Mouse (Mus musculus) forebrain, embryonic 12.5 days (tissue): ENCODE measurements at regions not wholly inside any gene's neighbourhood (a gene's known extent, or its start where the extent isn't known, plus 50 kb on each side); places are given as distances from the start of the nearest gene placed in this dataset.

Experiments used
- ATAC-seq: fragments of 200-750 bp; cut with Nextera tagmentation; 2 replicates; pipeline ENCODE4 v1.8.0; 2017; ENCODE audit warnings: moderate TSS enrichment; ENCODE audit not compliant: low FRiP score
- H3K27ac ChIP-seq: fragments of 300-500 bp; sonication (generic); 2 replicates; pipeline ENCODE4 v1.5.1; 2016; ENCODE audit warnings: mild to moderate bottlenecking
- H3K27me3 ChIP-seq: fragments of 300-500 bp; sonication (generic); 2 replicates; pipeline ENCODE4 v1.6.1; 2016; ENCODE audit warnings: mild to moderate bottlenecking
- H3K36me3 ChIP-seq: fragments of 300-500 bp; sonication (generic); replicated peaks from 2 replicates; pipeline ENCODE4 v1.6.1; 2016; ENCODE audit warnings: mild to moderate bottlenecking
- H3K4me1 ChIP-seq: fragments of 300-500 bp; sonication (generic); 2 replicates; pipeline ENCODE4 v1.6.1; 2016
- H3K4me2 ChIP-seq: fragments of 300-500 bp; sonication (generic); 2 replicates; pipeline ENCODE4 v1.6.1; 2016; ENCODE audit warnings: mild to moderate bottlenecking, moderate library complexity
- H3K4me3 ChIP-seq: fragments of 300-500 bp; sonication (generic); replicated peaks from 2 replicates; pipeline ENCODE4 v1.5.1; 2016; ENCODE audit warnings: mild to moderate bottlenecking
- H3K9ac ChIP-seq: fragments of 300-500 bp; sonication (generic); 2 replicates; pipeline ENCODE4 v1.6.1; 2016; ENCODE audit warnings: mild to moderate bottlenecking
- H3K9me3 ChIP-seq: fragments of 300-500 bp; sonication (generic); 2 replicates; pipeline ENCODE4 v1.6.1; 2016
- WGBS: fragments of 180-500 bp; shearing (Covaris S2); methylation state at CpG from one replicate; pipeline ENCODE4 v1.1.7; 2016; 5-methylcytosine and 5-hydroxymethylcytosine counted together

GRCm38 (mm10) chr9:30810290-30810689 is 112.0 kb downstream of the Adamts15 start:
- Histone ChIP-seq H3K27ac (no peak overlapping the region), H3K36me3 (no peaks in the 10 kb centered on the region), H3K9ac (no peak overlapping the region), H3K4me1 (0 out of 2 replicates have a peak, but pooled peaks cover 4% of the 10 kb centered on the region), H3K9me3 (no peaks in the 10 kb centered on the region), H3K4me3 (no peak overlapping the region), H3K4me2 (no peak overlapping the region), H3K27me3 (no peaks in the 10 kb centered on the region)
- WGBS = 64% methylated on average over 4 of the region's 4 CpGs
- no peak for ATAC-seq

GRCm38 (mm10) chr9:30808863-30809491 is 113.3 kb downstream of the Adamts15 start:
- no peaks in the 10 kb centered on the region for H3K27me3 ChIP-seq
- H3K4me3 ChIP-seq = no peak overlapping the region
- no peaks in the 10 kb centered on the region for H3K36me3 ChIP-seq
- 0 out of 2 replicates have a peak, but pooled peaks cover 4% of the 10 kb centered on the region for H3K4me1 ChIP-seq
- no peak overlapping the region for H3K4me2 ChIP-seq
- no peak overlapping the region for H3K9ac ChIP-seq
- ATAC-seq = no peak
- no peak overlapping the region for H3K27ac ChIP-seq
- H3K9me3 ChIP-seq = no peaks in the 10 kb centered on the region
- WGBS = 90% methylated on average over 11 of the region's 11 CpGs

- no peak overlapping the region for H3K4me2 ChIP-seq
- ATAC-seq = no peak
- H3K9me3 ChIP-seq = no peaks in the 10 kb centered on the region
- 88% methylated on average over 10 of the region's 10 CpGs for WGBS
- no peak overlapping the region for H3K9ac ChIP-seq
- H3K4me3 ChIP-seq = no peak overlapping the region
- H3K27me3 ChIP-seq = no peaks in the 10 kb centered on the region
- no peaks in the 10 kb centered on the region for H3K36me3 ChIP-seq
- no peak overlapping the region for H3K27ac ChIP-seq
- no peaks in the 10 kb centered on the region for H3K4me1 ChIP-seq
Measured at GRCm38 (mm10) chr9:30803755-30804532, 118.3 kb downstream of the Adamts15 start.

GRCm38 (mm10) chr9:30802826-30803225 is 119.4 kb downstream of the Adamts15 start:
- H3K9me3 ChIP-seq = no peaks in the 10 kb centered on the region
- no peak overlapping the region for H3K4me3 ChIP-seq
- no peak for ATAC-seq
- H3K36me3 ChIP-seq = no peaks in the 10 kb centered on the region
- H3K4me2 ChIP-seq = no peak overlapping the region
- no peaks in the 10 kb centered on the region for H3K4me1 ChIP-seq
- H3K9ac ChIP-seq = no peak overlapping the region
- 82% methylated on average over 3 of the region's 3 CpGs for WGBS
- no peak overlapping the region for H3K27ac ChIP-seq
- no peaks in the 10 kb centered on the region for H3K27me3 ChIP-seq

- 82% methylated on average over 3 of the region's 3 CpGs for WGBS
- H3K27me3 ChIP-seq = no peaks in the 10 kb centered on the region
Measured at GRCm38 (mm10) chr9:30794701-30795407, 127.4 kb downstream of the Adamts15 start.

GRCm38 (mm10) chr9:30781221-30781620 is 141.0 kb downstream of the Adamts15 start:
- no peak overlapping the region for H3K9ac ChIP-seq
- no peaks in the 10 kb centered on the region for H3K36me3 ChIP-seq
- no peaks in the 10 kb centered on the region for H3K27me3 ChIP-seq
- H3K4me1 ChIP-seq = no peaks in the 10 kb centered on the region
- no peak overlapping the region for H3K4me3 ChIP-seq
- WGBS = 87% methylated on average over 2 of the region's 2 CpGs
- H3K27ac ChIP-seq = no peak overlapping the region
- H3K9me3 ChIP-seq = no peaks in the 10 kb centered on the region
- no peak overlapping the region for H3K4me2 ChIP-seq
- no peak for ATAC-seq

More at GRCm38 (mm10) chr9:30794701-30795407, 127.4 kb downstream of the Adamts15 start:
- Histone ChIP-seq H3K4me3 (no peak overlapping the region), H3K4me1 (no peaks in the 10 kb centered on the region), H3K9me3 (no peaks in the 10 kb centered on the region), H3K4me2 (no peak overlapping the region), H3K27ac (no peak overlapping the region), H3K36me3 (no peaks in the 10 kb centered on the region), H3K9ac (no peak overlapping the region)
- ATAC-seq = no peak

GRCm38 (mm10) chr9:30777816-30778215 is 144.4 kb downstream of the Adamts15 start:
- Histone ChIP-seq H3K9ac (no peak overlapping the region), H3K4me3 (no peak overlapping the region), H3K27ac (no peak overlapping the region), H3K36me3 (no peaks in the 10 kb centered on the region), H3K9me3 (no peaks in the 10 kb centered on the region), H3K4me1 (no peaks in the 10 kb centered on the region), H3K4me2 (no peak overlapping the region), H3K27me3 (no peaks in the 10 kb centered on the region)
- ATAC-seq = no peak
- WGBS = 79% methylated on average over 2 of the region's 2 CpGs

GRCm38 (mm10) chr9:30775161-30775560 is 147.1 kb downstream of the Adamts15 start:
- no peak overlapping the region for H3K9ac ChIP-seq
- H3K27me3 ChIP-seq = no peaks in the 10 kb centered on the region
- H3K4me2 ChIP-seq = no peak overlapping the region
- no peak overlapping the region for H3K4me3 ChIP-seq
- H3K36me3 ChIP-seq = no peaks in the 10 kb centered on the region
- 63% methylated on average over 6 of the region's 6 CpGs for WGBS
- no peak overlapping the region for H3K27ac ChIP-seq
- no peaks in the 10 kb centered on the region for H3K9me3 ChIP-seq
- no peaks in the 10 kb centered on the region for H3K4me1 ChIP-seq
- ATAC-seq = no peak

GRCm38 (mm10) chr9:30772456-30772855 is 149.8 kb downstream of the Adamts15 start:
- Histone ChIP-seq H3K27me3 (no peaks in the 10 kb centered on the region), H3K36me3 (no peaks in the 10 kb centered on the region), H3K27ac (no peak overlapping the region), H3K4me3 (no peak overlapping the region), H3K9ac (no peak overlapping the region), H3K9me3 (no peaks in the 10 kb centered on the region), H3K4me2 (no peak overlapping the region), H3K4me1 (no peaks in the 10 kb centered on the region)
- ATAC-seq = no peak
- WGBS = 75% methylated on average over 3 of the region's 3 CpGs

GRCm38 (mm10) chr9:30770436-30771173 is 151.6 kb downstream of the Adamts15 start:
- ATAC-seq = no peak
- 83% methylated on average over 8 of the region's 8 CpGs for WGBS
- Histone ChIP-seq H3K27ac (no peak overlapping the region), H3K4me2 (no peak overlapping the region), H3K4me3 (no peak overlapping the region), H3K9me3 (no peaks in the 10 kb centered on the region), H3K9ac (no peak overlapping the region), H3K4me1 (no peaks in the 10 kb centered on the region), H3K27me3 (no peaks in the 10 kb centered on the region), H3K36me3 (no peaks in the 10 kb centered on the region)

- no peaks in the 10 kb centered on the region for H3K4me1 ChIP-seq
- H3K36me3 ChIP-seq = no peaks in the 10 kb centered on the region
- H3K27ac ChIP-seq = no peak overlapping the region
- no peak overlapping the region for H3K4me3 ChIP-seq
- ATAC-seq = no peak
- H3K27me3 ChIP-seq = no peaks in the 10 kb centered on the region
- H3K9me3 ChIP-seq = no peaks in the 10 kb centered on the region
- H3K9ac ChIP-seq = no peak overlapping the region
- 86% methylated on average over 4 of the region's 4 CpGs for WGBS
- no peak overlapping the region for H3K4me2 ChIP-seq
Measured at GRCm38 (mm10) chr9:30769435-30769729, 152.9 kb downstream of the Adamts15 start.
